Mouse (Mus musculus) E14TG2a.4 (cell line): Measurements from ENCODE around the gene Als2.

ENCODE experiments used
- H3K27me3 ChIP-seq: 2 replicates; pipeline ENCODE4 v1.6.1; 2014; ENCODE audit warnings: low read length, control low read depth; ENCODE audit not compliant: insufficient read depth
- H3K36me3 ChIP-seq: 2 replicates; pipeline ENCODE4 v1.6.1; 2014; ENCODE audit warnings: low read length, control low read depth; ENCODE audit not compliant: insufficient read depth
- H3K4me1 ChIP-seq: replicated peaks from 2 replicates; pipeline ENCODE4 v1.6.1; 2014; ENCODE audit warnings: low read depth, low read length, control low read depth
- H3K4me3 ChIP-seq: replicated peaks from 2 replicates; pipeline ENCODE4 v1.5.1; 2014; ENCODE audit warnings: mild to moderate bottlenecking, low read length
- H3K9me3 ChIP-seq: 2 replicates; pipeline ENCODE4 v1.6.1; 2014; ENCODE audit warnings: low read length, control low read depth
- CTCF ChIP-seq: conservative IDR thresholded peaks from 2 replicates; pipeline ENCODE4 v1.5.1; 2014; ENCODE audit warnings: low read length
- NANOG ChIP-seq: IDR thresholded peaks from 2 replicates; pipeline ENCODE4 v1.6.1; 2014; ENCODE audit warnings: borderline replicate concordance, low read length, mixed read lengths
- POU5F1 ChIP-seq: IDR thresholded peaks from 2 replicates; pipeline ENCODE4 v1.6.1; 2014; ENCODE audit warnings: low read length, borderline replicate concordance

The Als2 gene

GRCm38 (mm10) chr1:59182373-59182772, 54.7 kb downstream of the Als2 start:
- peaks cover 84% of the 10 kb centered on the region for H3K36me3 ChIP-seq
- H3K4me1 ChIP-seq, result no peaks in the 10 kb centered on the region
- no peak overlapping the region for H3K4me3 ChIP-seq
- no peaks in the 10 kb centered on the region for H3K9me3 ChIP-seq
- TF ChIP-seq CTCF (no peak), NANOG (no peak), POU5F1 (no peak)
- no peaks in the 10 kb centered on the region for H3K27me3 ChIP-seq

GRCm38 (mm10) chr1:59180003-59180402, 57.0 kb downstream of the Als2 start:
- Histone ChIP-seq H3K4me1 (no peaks in the 10 kb centered on the region), H3K27me3 (no peaks in the 10 kb centered on the region), H3K36me3 (peaks cover 71% of the 10 kb centered on the region), H3K9me3 (no peaks in the 10 kb centered on the region), H3K4me3 (no peak overlapping the region)
- TF ChIP-seq NANOG, result no peak
- no peak for TF ChIP-seq POU5F1
- TF ChIP-seq CTCF, result no peak

GRCm38 (mm10) chr1:59178401-59178800, 58.6 kb downstream of the Als2 start:
- Histone ChIP-seq H3K27me3 (no peaks in the 10 kb centered on the region), H3K36me3 (peaks cover 69% of the 10 kb centered on the region), H3K4me1 (no peaks in the 10 kb centered on the region), H3K4me3 (no peak overlapping the region), H3K9me3 (no peaks in the 10 kb centered on the region)
- TF ChIP-seq NANOG (no peak), POU5F1 (no peak), CTCF (no peak)

DNA sequence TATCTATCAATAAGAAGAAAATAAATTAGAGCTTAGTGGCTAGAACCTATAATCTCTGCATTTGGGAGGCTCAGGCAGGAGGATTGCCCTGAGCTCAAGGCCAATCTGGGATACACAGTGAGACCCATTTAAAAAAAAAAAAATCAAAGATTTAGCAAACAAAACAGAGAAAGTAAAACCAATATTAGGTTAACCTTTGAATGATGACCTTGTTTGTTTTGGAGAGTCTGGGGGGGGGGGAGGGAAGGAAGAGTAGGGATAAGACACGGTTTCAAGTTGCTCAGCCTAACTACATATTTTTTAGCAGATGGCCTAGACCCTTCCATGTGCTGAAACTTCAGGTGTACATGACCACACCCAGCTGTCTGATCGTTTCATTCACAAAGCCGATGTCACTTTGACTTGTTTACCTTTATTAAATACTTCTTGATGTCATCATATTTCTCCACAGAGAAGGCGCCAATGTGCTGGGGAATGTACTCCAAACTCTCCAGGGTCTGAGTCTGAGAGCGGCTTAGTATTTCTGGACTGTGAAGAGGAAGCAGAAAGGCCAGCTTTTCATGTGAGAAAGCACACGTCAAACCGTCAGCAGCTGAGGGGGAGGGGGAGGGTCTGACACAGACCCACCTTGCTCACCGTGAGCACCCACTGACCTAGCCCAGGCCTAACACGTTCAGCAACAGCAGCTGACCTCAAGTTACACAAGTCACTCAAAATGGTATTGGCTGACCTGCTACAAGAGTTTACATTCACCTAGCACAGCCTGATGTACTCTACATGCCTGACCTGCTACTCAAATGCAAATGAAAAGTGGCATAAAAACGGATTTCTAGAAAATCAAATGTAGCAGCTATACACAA, 62.3 kb downstream of the Als2 start:
- no peak overlapping the region for H3K4me3 ChIP-seq
- H3K27me3 ChIP-seq, result no peaks in the 10 kb centered on the region
- H3K4me1 ChIP-seq, result no peaks in the 10 kb centered on the region
- TF ChIP-seq POU5F1 (no peak), CTCF (no peak), NANOG (no peak)
- peaks cover 65% of the 10 kb centered on the region for H3K36me3 ChIP-seq
- no peaks in the 10 kb centered on the region for H3K9me3 ChIP-seq

- H3K36me3 ChIP-seq, result peaks cover 61% of the 10 kb centered on the region
- no peaks in the 10 kb centered on the region for H3K4me1 ChIP-seq
- TF ChIP-seq NANOG (no peak), POU5F1 (no peak), CTCF (no peak)
- no peaks in the 10 kb centered on the region for H3K27me3 ChIP-seq
- H3K4me3 ChIP-seq, result no peak overlapping the region
- no peaks in the 10 kb centered on the region for H3K9me3 ChIP-seq
Observed at GRCm38 (mm10) chr1:59173023-59173422, 64.0 kb downstream of the Als2 start.

DNA sequence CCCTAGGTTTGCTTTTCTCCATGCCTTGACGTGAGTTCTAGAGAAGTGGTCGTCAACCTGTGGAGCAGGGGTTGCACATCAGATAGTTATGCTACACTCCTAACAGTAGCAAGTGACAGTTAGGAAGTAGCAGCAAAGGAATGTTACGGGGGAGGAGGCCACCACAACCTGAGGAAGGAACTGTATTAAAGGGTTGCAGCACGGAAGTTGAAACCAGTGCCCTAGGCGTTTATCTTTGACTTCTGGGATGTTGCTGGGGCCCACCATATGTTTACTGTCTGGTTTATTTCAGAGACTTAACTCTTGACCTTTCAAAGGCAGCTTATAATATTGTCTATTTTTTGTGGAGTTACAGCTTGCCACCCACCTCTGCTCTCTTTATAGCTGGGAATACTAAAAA, 65.2 kb downstream of the Als2 start:
- H3K9me3 ChIP-seq, result no peaks in the 10 kb centered on the region
- TF ChIP-seq POU5F1 (no peak), NANOG (no peak), CTCF (no peak)
- H3K4me3 ChIP-seq, result no peak overlapping the region
- H3K27me3 ChIP-seq, result no peaks in the 10 kb centered on the region
- no peaks in the 10 kb centered on the region for H3K4me1 ChIP-seq
- peaks cover 64% of the 10 kb centered on the region for H3K36me3 ChIP-seq

GRCm38 (mm10) chr1:59170290-59170689, 66.7 kb downstream of the Als2 start:
- Histone ChIP-seq H3K36me3 (peaks cover 75% of the 10 kb centered on the region), H3K4me1 (no peaks in the 10 kb centered on the region), H3K4me3 (no peak overlapping the region), H3K9me3 (no peaks in the 10 kb centered on the region), H3K27me3 (no peaks in the 10 kb centered on the region)
- TF ChIP-seq POU5F1 (no peak), CTCF (no peak), NANOG (no peak)

- Histone ChIP-seq H3K36me3 (peaks cover 71% of the 10 kb centered on the region), H3K27me3 (no peaks in the 10 kb centered on the region), H3K9me3 (no peaks in the 10 kb centered on the region), H3K4me1 (no peaks in the 10 kb centered on the region), H3K4me3 (no peak overlapping the region)
- TF ChIP-seq CTCF (no peak), NANOG (no peak), POU5F1 (no peak)
Observed at GRCm38 (mm10) chr1:59169586-59169985, 67.4 kb downstream of the Als2 start.

- TF ChIP-seq NANOG, result no peak
- no peak for TF ChIP-seq CTCF
- TF ChIP-seq POU5F1, result no peak
- H3K36me3 ChIP-seq, result peaks cover 77% of the 10 kb centered on the region
- H3K4me1 ChIP-seq, result peaks cover under 1% of the 10 kb centered on the region
- no peak overlapping the region for H3K4me3 ChIP-seq
- no peaks in the 10 kb centered on the region for H3K9me3 ChIP-seq
- no peaks in the 10 kb centered on the region for H3K27me3 ChIP-seq
Observed at GRCm38 (mm10) chr1:59168556-59168955, 68.5 kb downstream of the Als2 start.
